Mouse (Mus musculus) stomach, postnatal 0 days (tissue): ENCODE data around the gene Tm2d1. TPM values are rescaled to one million over a fixed set of nuclear protein-coding genes. Genes with fewer than 3 reads are reported as not detected.
A peak's percentile ranks its signal among the peaks of the same experiment; 100 is the strongest.
"Not testable (repeated sequence)": the region's sequence is repeated elsewhere in the genome, so short reads cannot be mapped to it uniquely, and the experiment has no call there.

Experiments used
- ATAC-seq: fragments of 200-750 bp; cut with Nextera tagmentation; 2 replicates; pipeline ENCODE4 v1.8.0; 2017; ENCODE audit not compliant: low FRiP score, low TSS enrichment
- DNase-seq: peaks from one replicate; pipeline ENCODE4 v3.0.0-alpha.2; 2016; ENCODE audit warnings: low spot score
- H3K27ac ChIP-seq: fragments of 300-500 bp; sonication (generic); replicated peaks from 2 replicates; pipeline ENCODE4 v1.5.1; 2014; ENCODE audit warnings: mild to moderate bottlenecking, control low read depth
- H3K27me3 ChIP-seq: fragments of 300-500 bp; sonication (generic); 2 replicates; pipeline ENCODE4 v1.6.1; 2014; ENCODE audit warnings: low read length; ENCODE audit not compliant: control insufficient read depth, insufficient read depth
- H3K36me3 ChIP-seq: fragments of 300-500 bp; sonication (generic); 2 replicates; pipeline ENCODE4 v1.6.1; 2014; ENCODE audit warnings: low read length, mixed read lengths; ENCODE audit not compliant: control insufficient read depth, insufficient read depth
- H3K4me1 ChIP-seq: fragments of 300-500 bp; sonication (generic); replicated peaks from 2 replicates; pipeline ENCODE4 v1.6.1; 2014; ENCODE audit warnings: antibody characterized with exemption; ENCODE audit not compliant: control insufficient read depth, insufficient read depth
- H3K4me2 ChIP-seq: fragments of 300-500 bp; sonication (generic); replicated peaks from 2 replicates; pipeline ENCODE4 v1.6.1; 2014; ENCODE audit warnings: low read depth, mild to moderate bottlenecking, control low read depth, moderate library complexity
- H3K4me3 ChIP-seq: fragments of 300-500 bp; sonication (generic); 2 replicates; pipeline ENCODE4 v1.5.1; 2014; ENCODE audit warnings: low read depth, low read length, control low read depth
- H3K9ac ChIP-seq: fragments of 300-500 bp; sonication (generic); 2 replicates; pipeline ENCODE4 v1.6.1; 2014; ENCODE audit warnings: mild to moderate bottlenecking, low read length, control low read depth, mixed read lengths
- H3K9me3 ChIP-seq: fragments of 300-500 bp; sonication (generic); 2 replicates; pipeline ENCODE4 v1.6.1; 2016; ENCODE audit warnings: low read length; ENCODE audit not compliant: control insufficient read depth
- CTCF ChIP-seq: IDR thresholded peaks from 2 replicates; pipeline ENCODE4 v1.5.1; 2016; ENCODE audit warnings: antibody characterized with exemption, low read depth, mild to moderate bottlenecking, moderate library complexity
- EP300 ChIP-seq: optimal IDR thresholded peaks from 2 replicates; pipeline ENCODE3; 2016; ENCODE audit warnings: antibody characterized with exemption
- WGBS: fragments of 180-500 bp; shearing (Covaris S2); extraction: QIAGEN DNeasy Blood & Tissue Kit; methylation state at CpG from one replicate; pipeline ENCODE4 v1.1.7; 2014; 5-methylcytosine and 5-hydroxymethylcytosine counted together
- polyA plus RNA-seq: library from polyadenylated mRNA; unstranded; fragments of >200 nt; fragmentation: Nextera tagmentation; extraction: Ambion mirVana; gene quantifications from 2 replicates; pipeline ENCODE4 v1.2.1, GENCODE M21; 2015

The Tm2d1 gene
- polyA plus RNA-seq: 100 and 103 TPM in 2 replicates

GRCm38 (mm10) chr4:98382716-98383424, at the start of gene Tm2d1:
Gene Tm2d1, minus strand, starts transcription at chr4:98383306.
- peak within 1 kb of the TSS; percentile 58 for H3K4me2 ChIP-seq
- H3K36me3 ChIP-seq: no peaks in the 10 kb centered on the region
- peak within 1 kb of the TSS; percentile 97 for H3K9ac ChIP-seq
- TF ChIP-seq EP300 (no peak), CTCF (0 out of 2 replicates have a peak, but pooled peaks have one; percentile 13)
- H3K27ac ChIP-seq: peak within 1 kb of the TSS; percentile 85
- under 1% methylated on average over 46 of the region's 46 CpGs for WGBS
- no peaks in the 10 kb centered on the region for H3K27me3 ChIP-seq
- peak within 1 kb of the TSS; percentile 96 for H3K4me3 ChIP-seq
- no peaks in the 10 kb centered on the region for H3K4me1 ChIP-seq
- DNase-seq (peak; percentile 87), ATAC-seq (peak; percentile 97)
- no peaks in the 10 kb centered on the region for H3K9me3 ChIP-seq

DNA sequence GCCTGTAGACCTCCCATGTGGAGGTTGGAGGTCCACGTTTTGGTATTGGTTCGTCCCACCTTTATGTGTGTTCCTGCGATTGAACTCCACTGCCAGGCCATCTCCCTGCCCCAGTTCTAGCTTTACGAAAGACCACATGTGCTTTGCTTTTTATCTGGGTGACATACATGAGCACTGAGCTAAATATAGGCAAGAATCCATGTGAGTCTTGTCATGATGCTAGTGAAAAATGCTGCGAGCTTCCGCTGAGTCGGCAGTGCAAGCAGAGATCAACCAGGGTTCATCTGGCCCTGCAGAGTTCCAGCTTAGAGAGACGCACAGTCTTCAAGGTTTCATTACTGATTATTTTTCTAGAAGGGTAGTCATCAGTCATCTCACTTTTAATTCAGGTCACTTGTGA, 45.3 kb upstream of the Tm2d1 start:
- Histone ChIP-seq H3K4me1 (no peaks in the 10 kb centered on the region), H3K27me3 (no peaks in the 10 kb centered on the region), H3K36me3 (no peaks in the 10 kb centered on the region), H3K9me3 (no peaks in the 10 kb centered on the region), H3K4me2 (no peak overlapping the region), H3K27ac (no peak overlapping the region), H3K4me3 (no peak overlapping the region), H3K9ac (no peak overlapping the region)
- no peak for ATAC-seq
- 59% methylated on average over 8 of the region's 8 CpGs for WGBS
- TF ChIP-seq EP300 (no peak), CTCF (no peak)
- DNase-seq: no peak

GRCm38 (mm10) chr4:98415150-98415549, 32.0 kb upstream of the Tm2d1 start:
- H3K9ac ChIP-seq, H3K4me1 ChIP-seq, ATAC-seq, H3K4me2 ChIP-seq, H3K27ac ChIP-seq, H3K9me3 ChIP-seq, H3K36me3 ChIP-seq, DNase-seq, H3K27me3 ChIP-seq, H3K4me3 ChIP-seq: not testable (repeated sequence)
- WGBS: 97% methylated on average over 8 of the region's 8 CpGs

DNA sequence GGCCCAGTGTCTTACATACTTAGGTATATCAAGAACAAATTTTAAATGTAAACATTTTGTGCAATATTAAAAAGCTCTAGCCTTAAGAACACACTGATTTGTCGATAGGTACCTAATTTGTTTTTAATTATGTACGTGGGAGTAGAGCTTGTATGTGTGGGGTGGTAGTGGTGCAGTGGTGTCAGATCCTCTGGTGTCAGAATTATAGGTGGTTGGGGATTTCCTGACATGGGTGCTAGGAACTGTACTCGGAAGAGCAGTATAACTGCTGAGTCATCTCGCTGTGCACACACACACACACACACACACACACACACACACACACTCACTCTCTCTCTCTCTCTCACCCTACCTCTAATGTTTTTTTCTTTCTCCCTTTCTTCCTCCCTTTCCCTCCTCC, 25.3 kb upstream of the Tm2d1 start:
- no peak overlapping the region for H3K9ac ChIP-seq
- ATAC-seq (no peak), DNase-seq (no peak)
- no peak overlapping the region for H3K4me2 ChIP-seq
- H3K36me3 ChIP-seq: 0 out of 2 replicates have a peak, but pooled peaks cover 4% of the 10 kb centered on the region
- WGBS: 92% methylated on average over 4 of the region's 4 CpGs
- no peaks in the 10 kb centered on the region for H3K9me3 ChIP-seq
- no peaks in the 10 kb centered on the region for H3K27me3 ChIP-seq
- no peak overlapping the region for H3K4me3 ChIP-seq
- H3K27ac ChIP-seq: no peak overlapping the region
- no peak for TF ChIP-seq CTCF
- no peaks in the 10 kb centered on the region for H3K4me1 ChIP-seq

DNA sequence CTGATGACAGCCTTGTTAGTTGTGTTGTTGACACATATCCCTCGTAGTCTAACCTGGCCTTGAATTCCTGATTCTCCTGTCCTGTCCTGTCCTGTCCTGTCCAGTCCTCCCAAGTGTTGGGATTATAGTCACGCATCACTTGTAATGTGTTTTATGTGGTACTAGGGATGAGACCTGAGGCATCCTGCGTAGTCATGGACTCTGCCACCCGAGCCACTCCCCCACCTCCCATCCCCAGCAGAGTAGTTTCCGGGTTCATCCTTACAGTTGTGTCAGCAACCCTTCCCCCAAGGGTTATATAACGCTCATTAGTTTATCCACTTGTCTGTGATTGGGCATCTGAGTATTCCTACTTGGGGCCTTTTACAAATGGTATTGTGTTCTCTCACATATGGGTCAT, 21.3 kb upstream of the Tm2d1 start:
- Histone ChIP-seq H3K27ac (no peak overlapping the region), H3K4me3 (no peak overlapping the region), H3K9ac (no peak overlapping the region), H3K9me3 (no peaks in the 10 kb centered on the region), H3K36me3 (no peaks in the 10 kb centered on the region), H3K4me2 (no peak overlapping the region), H3K4me1 (no peaks in the 10 kb centered on the region), H3K27me3 (no peaks in the 10 kb centered on the region)
- TF ChIP-seq EP300 (no peak), CTCF (no peak)
- no peak for DNase-seq
- ATAC-seq: no peak
- WGBS: 93% methylated on average over 6 of the region's 6 CpGs

DNA sequence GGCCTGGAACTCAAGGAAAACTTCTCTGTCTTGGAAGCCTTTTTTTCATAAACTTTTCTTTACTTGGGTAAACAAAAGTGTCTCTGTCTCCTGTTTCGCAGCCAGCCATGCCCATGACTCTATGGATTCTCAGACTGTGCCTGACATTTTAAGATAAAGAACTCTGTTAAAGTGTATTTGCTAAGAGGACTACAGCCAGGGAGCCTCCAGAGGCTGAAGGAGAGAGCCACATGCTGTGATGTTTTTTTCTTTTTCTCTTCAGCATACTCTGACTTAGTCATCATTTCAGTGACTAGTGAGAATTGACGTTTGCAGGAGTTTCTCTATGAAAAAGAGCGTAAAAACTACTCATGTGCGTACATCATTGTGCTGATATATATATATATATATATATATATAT, 20.4 kb upstream of the Tm2d1 start:
- Histone ChIP-seq H3K4me3 (no peak overlapping the region), H3K4me2 (no peak overlapping the region), H3K9me3 (no peaks in the 10 kb centered on the region), H3K27me3 (no peaks in the 10 kb centered on the region), H3K27ac (no peak overlapping the region), H3K36me3 (no peaks in the 10 kb centered on the region), H3K9ac (no peak overlapping the region), H3K4me1 (no peaks in the 10 kb centered on the region)
- DNase-seq: no peak
- WGBS: 62% methylated on average over 4 of the region's 4 CpGs
- no peak for ATAC-seq
- no peak for TF ChIP-seq EP300
- TF ChIP-seq CTCF: no peak
